Mouse (Mus musculus): ENCODE results near the gene H2-DMb2. TPM values are rescaled to one million over a fixed set of nuclear protein-coding genes. Genes with fewer than 3 reads are reported as not detected.

The H2-DMb2 gene
- polyA plus RNA-seq (2011; ENCODE audit: insufficient read depth, insufficient read length, low replicate concordance, missing spikeins) = 24.3 and 38.9 TPM in 2 replicates

GRCm38 (mm10) chr17:34143033-34143432 lies at the start of gene H2-DMb2:
TSS of gene H2-DMb2 (plus strand) at chr17:34143307.
- Histone ChIP-seq H3K4me1 (ENCODE audit: control insufficient read depth, insufficient read depth, low read length) (peaks cover 12% of the 10 kb centered on the region), H3K4me3 (replicated peaks; ENCODE audit: control insufficient read depth, low read depth, low read length) (peak within 1 kb of the TSS; percentile 50), H3K27ac (ENCODE audit: control insufficient read depth, insufficient read depth, low read depth, low read length, poor library complexity) (peak within 1 kb of the TSS; percentile 78)
- 1% methylated on average over 7 of the region's 7 CpGs for whole genome bisulfite sequencing
- TF ChIP-seq POLR2A (IDR thresholded peaks at IDR 0.05; ENCODE audit: borderline replicate concordance, control insufficient read depth, low read depth, low read length) (no peak), CTCF (IDR thresholded peaks at IDR 0.05; ENCODE audit: control insufficient read depth, insufficient read depth, low read length) (no peak)

- 35% methylated on average over 27 of the region's 27 CpGs for WGBS
- H3K27ac ChIP-seq (ENCODE audit: control insufficient read depth, insufficient read depth, low read depth, low read length, poor library complexity) = peak overlapping the region; percentile 9; the same call in 1 of the 2 replicates
- TF ChIP-seq POLR2A (IDR thresholded peaks at IDR 0.05; ENCODE audit: borderline replicate concordance, control insufficient read depth, low read depth, low read length) (no peak), CTCF (IDR thresholded peaks at IDR 0.05; ENCODE audit: control insufficient read depth, insufficient read depth, low read length) (no peak)
- H3K4me3 ChIP-seq (replicated peaks; ENCODE audit: control insufficient read depth, low read depth, low read length) = no peak overlapping the region
- peaks cover 16% of the 10 kb centered on the region for H3K4me1 ChIP-seq (ENCODE audit: control insufficient read depth, insufficient read depth, low read length)
Measured at GRCm38 (mm10) chr17:34094283-34095035, 48.6 kb upstream of the H2-DMb2 start.

- no peak for TF ChIP-seq POLR2A (IDR thresholded peaks at IDR 0.05; ENCODE audit: borderline replicate concordance, control insufficient read depth, low read depth, low read length)
- no peak for TF ChIP-seq CTCF (IDR thresholded peaks at IDR 0.05; ENCODE audit: control insufficient read depth, insufficient read depth, low read length)
- H3K4me1 ChIP-seq (ENCODE audit: control insufficient read depth, insufficient read depth, low read length) = peaks cover 16% of the 10 kb centered on the region
- WGBS = 14% methylated on average over 3 of the region's 3 CpGs
Measured at GRCm38 (mm10) chr17:34096497-34097010, 46.6 kb upstream of the H2-DMb2 start.

GRCm38 (mm10) chr17:34097272-34097671 lies 45.8 kb upstream of the H2-DMb2 start:
- peaks cover 18% of the 10 kb centered on the region for H3K4me1 ChIP-seq (ENCODE audit: control insufficient read depth, insufficient read depth, low read length)
- 19% methylated on average over 5 of the region's 5 CpGs for WGBS

More at GRCm38 (mm10) chr17:34096497-34097010, 46.6 kb upstream of the H2-DMb2 start:
- H3K4me3 ChIP-seq (replicated peaks; ENCODE audit: control insufficient read depth, low read depth, low read length) = no peak overlapping the region
- no peak overlapping the region for H3K27ac ChIP-seq (ENCODE audit: control insufficient read depth, insufficient read depth, low read depth, low read length, poor library complexity)

GRCm38 (mm10) chr17:34098709-34099479 lies 44.2 kb upstream of the H2-DMb2 start:
- Histone ChIP-seq H3K27ac (ENCODE audit: control insufficient read depth, insufficient read depth, low read depth, low read length, poor library complexity) (no peak overlapping the region), H3K4me1 (ENCODE audit: control insufficient read depth, insufficient read depth, low read length) (peaks cover 18% of the 10 kb centered on the region), H3K4me3 (replicated peaks; ENCODE audit: control insufficient read depth, low read depth, low read length) (no peak overlapping the region)
- 53% methylated on average over 10 of the region's 10 CpGs for WGBS
- TF ChIP-seq POLR2A (IDR thresholded peaks at IDR 0.05; ENCODE audit: borderline replicate concordance, control insufficient read depth, low read depth, low read length) = no peak

More at GRCm38 (mm10) chr17:34097272-34097671, 45.8 kb upstream of the H2-DMb2 start:
- Histone ChIP-seq H3K27ac (ENCODE audit: control insufficient read depth, insufficient read depth, low read depth, low read length, poor library complexity) (no peak overlapping the region), H3K4me3 (replicated peaks; ENCODE audit: control insufficient read depth, low read depth, low read length) (no peak overlapping the region)
- TF ChIP-seq CTCF (IDR thresholded peaks at IDR 0.05; ENCODE audit: control insufficient read depth, insufficient read depth, low read length) (no peak), POLR2A (IDR thresholded peaks at IDR 0.05; ENCODE audit: borderline replicate concordance, control insufficient read depth, low read depth, low read length) (no peak)

- no peak overlapping the region for H3K27ac ChIP-seq (ENCODE audit: control insufficient read depth, insufficient read depth, low read depth, low read length, poor library complexity)
- TF ChIP-seq POLR2A (IDR thresholded peaks at IDR 0.05; ENCODE audit: borderline replicate concordance, control insufficient read depth, low read depth, low read length) (no peak), CTCF (IDR thresholded peaks at IDR 0.05; ENCODE audit: control insufficient read depth, insufficient read depth, low read length) (no peak)
- 87% methylated on average over 5 of the region's 5 CpGs for WGBS
- H3K4me1 ChIP-seq (ENCODE audit: control insufficient read depth, insufficient read depth, low read length) = peaks cover 15% of the 10 kb centered on the region
- no peak overlapping the region for H3K4me3 ChIP-seq (replicated peaks; ENCODE audit: control insufficient read depth, low read depth, low read length)
Measured at GRCm38 (mm10) chr17:34099531-34099930, 43.6 kb upstream of the H2-DMb2 start.

- H3K4me3 ChIP-seq (replicated peaks; ENCODE audit: control insufficient read depth, low read depth, low read length) = no peak overlapping the region
- H3K27ac ChIP-seq (ENCODE audit: control insufficient read depth, insufficient read depth, low read depth, low read length, poor library complexity) = peak overlapping the region; percentile 99; the same call in 1 of the 2 replicates
Measured at GRCm38 (mm10) chr17:34101185-34101584, 41.9 kb upstream of the H2-DMb2 start.

GRCm38 (mm10) chr17:34101604-34102032 lies 41.5 kb upstream of the H2-DMb2 start:
- under 1% methylated on average over 12 of the region's 12 CpGs for WGBS
- H3K27ac ChIP-seq (ENCODE audit: control insufficient read depth, insufficient read depth, low read depth, low read length, poor library complexity) = peak overlapping the region; percentile 99

More at GRCm38 (mm10) chr17:34101185-34101584, 41.9 kb upstream of the H2-DMb2 start:
- TF ChIP-seq POLR2A (IDR thresholded peaks at IDR 0.05; ENCODE audit: borderline replicate concordance, control insufficient read depth, low read depth, low read length) (no peak), CTCF (IDR thresholded peaks at IDR 0.05; ENCODE audit: control insufficient read depth, insufficient read depth, low read length) (no peak)
- 21% methylated on average over 5 of the region's 5 CpGs for WGBS
- H3K4me1 ChIP-seq (ENCODE audit: control insufficient read depth, insufficient read depth, low read length) = peaks cover 10% of the 10 kb centered on the region

More at GRCm38 (mm10) chr17:34101604-34102032, 41.5 kb upstream of the H2-DMb2 start:
- TF ChIP-seq CTCF (IDR thresholded peaks at IDR 0.05; ENCODE audit: control insufficient read depth, insufficient read depth, low read length) (peak; percentile 77), POLR2A (IDR thresholded peaks at IDR 0.05; ENCODE audit: borderline replicate concordance, control insufficient read depth, low read depth, low read length) (no peak)
- H3K4me1 ChIP-seq (ENCODE audit: control insufficient read depth, insufficient read depth, low read length) = peaks cover 7% of the 10 kb centered on the region
- peak overlapping the region; percentile 77 for H3K4me3 ChIP-seq (replicated peaks; ENCODE audit: control insufficient read depth, low read depth, low read length)
